Mouse (Mus musculus): ENCODE data around the gene Frmd8. TPM values are rescaled to one million over a fixed set of nuclear protein-coding genes. Genes with fewer than 3 reads are reported as not detected.
A peak's percentile ranks its signal among the peaks of the same experiment; 100 is the strongest.

Gene Frmd8
- polyA plus RNA-seq, 1 experiment from 2014 or later: 9.0 TPM

- ATAC-seq (no peak), DNase-seq (no peak)
- Histone ChIP-seq H3K36me3 (replicated peaks; ENCODE audit: insufficient read depth, low read length) (peaks cover 8% of the 10 kb centered on the region; the same call in 1 of the 2 replicates), H3K4me2 (ENCODE audit: low read depth, low read length) (0 out of 2 replicates have a peak overlapping the region, but pooled peaks have one; percentile 66), H3K4me3 (ENCODE audit: low read depth, low read length) (no peak overlapping the region), H3K4me1 (ENCODE audit: insufficient read depth) (peaks cover 44% of the 10 kb centered on the region), H3K27me3 (ENCODE audit: insufficient read depth, low read length) (no peaks in the 10 kb centered on the region), H3K9me3 (ENCODE audit: low read length) (no peaks in the 10 kb centered on the region), H3K9ac (replicated peaks) (no peak overlapping the region), H3K27ac (ENCODE audit: low read depth) (no peak overlapping the region)
- 93% methylated on average over 7 of the region's 7 CpGs for WGBS (ENCODE audit: insufficient replicate concordance)
- TF ChIP-seq EP300 (IDR thresholded peaks at IDR 0.05; ENCODE audit: low read depth): no peak
- TF ChIP-seq CTCF (IDR thresholded peaks at IDR 0.05; ENCODE audit: low read depth): no peak
These were observed 4.7 kb upstream of the Frmd8 start for GRCm38 (mm10) chr19:5879735-5880134.

GRCm38 (mm10) chr19:5878916-5879315 is 3.8 kb upstream of the Frmd8 start:
- peak overlapping the region; percentile 83 for H3K27ac ChIP-seq (ENCODE audit: low read depth)
- H3K4me3 ChIP-seq (ENCODE audit: low read depth, low read length): peak overlapping the region; percentile 28
- H3K27me3 ChIP-seq (ENCODE audit: insufficient read depth, low read length): no peaks in the 10 kb centered on the region
- peak overlapping the region; percentile 57 for H3K9ac ChIP-seq (replicated peaks)
- peak overlapping the region; percentile 66 for H3K4me2 ChIP-seq (ENCODE audit: low read depth, low read length)
- ATAC-seq: no peak
- no peak for TF ChIP-seq CTCF (IDR thresholded peaks at IDR 0.05; ENCODE audit: low read depth)
- no peak for TF ChIP-seq EP300 (IDR thresholded peaks at IDR 0.05; ENCODE audit: low read depth)
- peaks cover 46% of the 10 kb centered on the region for H3K4me1 ChIP-seq (ENCODE audit: insufficient read depth)
- no peaks in the 10 kb centered on the region for H3K9me3 ChIP-seq (ENCODE audit: low read length)
- 49% methylated on average over 3 of the region's 3 CpGs for WGBS (ENCODE audit: insufficient replicate concordance)
- H3K36me3 ChIP-seq (replicated peaks; ENCODE audit: insufficient read depth, low read length): peaks cover 8% of the 10 kb centered on the region; the same call in 1 of the 2 replicates
- DNase-seq: no peak

- H3K27ac ChIP-seq (ENCODE audit: low read depth): peak overlapping the region; percentile 83
- TF ChIP-seq CTCF (IDR thresholded peaks at IDR 0.05; ENCODE audit: low read depth): no peak
- no peak for TF ChIP-seq EP300 (IDR thresholded peaks at IDR 0.05; ENCODE audit: low read depth)
- DNase-seq (peak; percentile 80), ATAC-seq (peak; percentile 85)
- H3K4me1 ChIP-seq (ENCODE audit: insufficient read depth): peaks cover 52% of the 10 kb centered on the region
- H3K4me2 ChIP-seq (ENCODE audit: low read depth, low read length): peak overlapping the region; percentile 66
- H3K9me3 ChIP-seq (ENCODE audit: low read length): no peaks in the 10 kb centered on the region
- H3K27me3 ChIP-seq (ENCODE audit: insufficient read depth, low read length): no peaks in the 10 kb centered on the region
- H3K4me3 ChIP-seq (ENCODE audit: low read depth, low read length): peak overlapping the region; percentile 28
- WGBS (ENCODE audit: insufficient replicate concordance): 30% methylated on average over 7 of the region's 7 CpGs
- H3K36me3 ChIP-seq (replicated peaks; ENCODE audit: insufficient read depth, low read length): peaks cover 8% of the 10 kb centered on the region; the same call in 1 of the 2 replicates
- peak overlapping the region; percentile 57 for H3K9ac ChIP-seq (replicated peaks)
These were observed 3.3 kb upstream of the Frmd8 start for GRCm38 (mm10) chr19:5878362-5878722.

DNA sequence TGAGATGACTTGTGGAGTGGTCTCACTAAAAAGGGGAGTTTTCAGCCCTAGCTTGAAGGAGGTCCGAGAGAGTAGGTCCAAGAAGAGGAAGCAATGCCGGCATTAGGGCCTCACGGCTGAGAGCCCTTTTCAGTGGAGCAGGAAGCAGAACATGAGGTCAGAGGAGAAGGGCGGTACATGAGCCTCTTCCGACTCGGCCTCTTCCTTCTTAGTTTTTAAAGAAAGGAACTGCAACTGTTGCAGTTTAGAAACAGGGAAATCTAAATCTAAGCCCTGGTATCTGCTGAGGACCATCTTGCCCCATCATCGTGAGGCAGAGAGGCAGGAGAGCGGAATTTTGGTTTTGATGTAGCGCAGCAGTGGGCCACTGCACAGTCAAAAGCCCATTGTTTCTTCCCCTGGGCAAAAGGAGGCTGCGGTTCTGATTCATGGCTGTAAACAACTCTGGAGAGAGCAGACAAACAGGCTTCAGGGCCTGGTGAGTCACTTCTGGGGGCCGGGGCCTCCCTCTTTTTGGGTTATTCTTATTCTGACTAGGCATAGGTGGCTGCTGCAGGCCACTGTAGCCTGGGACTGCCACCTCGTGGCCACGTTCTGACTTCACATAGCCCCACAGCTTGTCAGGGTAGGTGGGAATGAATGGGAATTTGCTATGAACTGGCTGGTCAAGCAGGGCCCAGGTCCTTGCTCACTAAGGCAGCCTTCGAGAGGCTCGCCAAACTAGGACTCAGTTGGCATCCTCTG is 2.7 kb upstream of the Frmd8 start, which contains the start of gene Slc25a45:
Gene Slc25a45 (plus strand): TSS at position 191 of the 744 bp plus-strand sequence.
- no peaks in the 10 kb centered on the region for H3K27me3 ChIP-seq (ENCODE audit: insufficient read depth, low read length)
- peaks cover 57% of the 10 kb centered on the region for H3K4me1 ChIP-seq (ENCODE audit: insufficient read depth)
- peak within 1 kb of the TSS; percentile 28 for H3K4me3 ChIP-seq (ENCODE audit: low read depth, low read length)
- no peaks in the 10 kb centered on the region for H3K9me3 ChIP-seq (ENCODE audit: low read length)
- H3K27ac ChIP-seq (ENCODE audit: low read depth): peak within 1 kb of the TSS; percentile 83
- peaks cover 8% of the 10 kb centered on the region; the same call in 1 of the 2 replicates for H3K36me3 ChIP-seq (replicated peaks; ENCODE audit: insufficient read depth, low read length)
- H3K9ac ChIP-seq (replicated peaks): peak within 1 kb of the TSS; percentile 57
- WGBS (ENCODE audit: insufficient replicate concordance): 32% methylated on average over 15 of the region's 15 CpGs
- H3K4me2 ChIP-seq (ENCODE audit: low read depth, low read length): peak within 1 kb of the TSS; percentile 66
- peak; percentile 79 for ATAC-seq
- TF ChIP-seq EP300 (IDR thresholded peaks at IDR 0.05; ENCODE audit: low read depth) (no peak), CTCF (IDR thresholded peaks at IDR 0.05; ENCODE audit: low read depth) (peak; percentile 91)
- DNase-seq: peak; percentile 80

DNA sequence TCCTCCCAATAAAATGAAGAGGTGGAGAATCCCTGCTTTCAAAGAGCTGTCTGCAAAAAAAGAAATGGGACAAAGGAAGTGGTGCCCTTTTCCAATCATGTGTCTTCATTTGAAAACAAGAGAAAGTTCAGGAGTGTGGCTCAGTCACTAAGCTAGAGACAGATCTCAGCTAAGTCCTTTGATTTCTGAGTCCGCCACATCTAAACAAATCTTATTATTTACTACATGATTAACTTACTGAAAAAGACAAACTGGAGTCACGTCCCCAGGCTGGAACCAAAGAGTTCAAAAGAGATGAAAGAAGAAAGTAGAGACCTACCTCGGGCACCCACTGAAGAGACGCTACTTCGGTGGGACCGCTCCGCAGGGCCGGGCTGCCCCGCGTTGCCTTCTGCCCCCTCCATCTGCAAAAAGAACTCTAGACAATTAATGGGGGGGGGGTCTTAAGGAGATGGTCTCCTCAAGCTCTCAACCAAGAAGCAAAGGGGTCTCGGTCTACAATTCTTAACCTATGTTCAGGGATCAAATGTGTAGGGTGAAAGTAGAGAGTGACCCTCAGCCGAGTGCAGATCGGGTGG is 594 bp downstream of the Frmd8 start:
- H3K27ac ChIP-seq (ENCODE audit: low read depth): peak overlapping the region; percentile 41; the same call in 1 of the 2 replicates
- H3K9me3 ChIP-seq (ENCODE audit: low read length): no peaks in the 10 kb centered on the region
- H3K27me3 ChIP-seq (ENCODE audit: insufficient read depth, low read length): no peaks in the 10 kb centered on the region
- H3K4me3 ChIP-seq (ENCODE audit: low read depth, low read length): peak overlapping the region; percentile 89
- H3K9ac ChIP-seq (replicated peaks): peak overlapping the region; percentile 87
- DNase-seq (no peak), ATAC-seq (no peak)
- 9% methylated on average over 13 of the region's 13 CpGs for WGBS (ENCODE audit: insufficient replicate concordance)
- peaks cover 64% of the 10 kb centered on the region for H3K4me1 ChIP-seq (ENCODE audit: insufficient read depth)
- no peak for TF ChIP-seq EP300 (IDR thresholded peaks at IDR 0.05; ENCODE audit: low read depth)
- no peak for TF ChIP-seq CTCF (IDR thresholded peaks at IDR 0.05; ENCODE audit: low read depth)
- peak overlapping the region; percentile 94 for H3K4me2 ChIP-seq (ENCODE audit: low read depth, low read length)
- peaks cover 15% of the 10 kb centered on the region for H3K36me3 ChIP-seq (replicated peaks; ENCODE audit: insufficient read depth, low read length)

DNA sequence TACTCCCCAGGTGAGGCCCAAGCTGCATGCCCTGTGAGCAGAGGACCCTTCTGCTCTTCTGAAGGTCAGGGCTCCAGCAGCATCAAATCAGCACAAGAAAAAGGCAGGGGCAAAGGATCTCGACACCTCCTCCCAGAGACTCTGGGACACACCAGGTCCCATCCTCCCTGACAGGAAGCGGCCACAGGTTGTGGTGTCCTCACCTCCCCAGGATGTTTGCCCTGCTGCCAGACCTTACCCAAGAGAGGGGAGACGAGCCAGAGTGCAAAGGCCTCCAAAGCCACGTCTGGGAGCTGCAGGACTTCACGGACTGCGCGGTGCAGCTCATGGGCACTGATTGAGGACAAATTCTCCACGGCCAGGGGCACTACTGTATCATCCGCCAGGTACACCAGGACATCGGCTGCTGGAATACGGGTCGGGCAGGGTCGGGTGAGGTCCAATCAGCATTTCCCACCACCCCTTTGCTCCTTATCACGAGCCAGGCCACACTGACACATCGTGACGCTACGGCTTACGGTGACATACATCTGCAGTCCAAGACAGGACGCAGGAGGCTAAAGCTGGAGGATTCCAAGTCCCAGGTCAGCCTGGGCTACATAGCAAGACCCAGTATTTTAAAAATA is 2.0 kb downstream of the Frmd8 start:
- H3K27ac ChIP-seq (ENCODE audit: low read depth): peak overlapping the region; percentile 52
- DNase-seq: no peak
- no peaks in the 10 kb centered on the region for H3K9me3 ChIP-seq (ENCODE audit: low read length)
- peaks cover 29% of the 10 kb centered on the region for H3K36me3 ChIP-seq (replicated peaks; ENCODE audit: insufficient read depth, low read length)
- no peak for ATAC-seq
- peak overlapping the region; percentile 8; the same call in 1 of the 2 replicates for H3K4me3 ChIP-seq (ENCODE audit: low read depth, low read length)
- WGBS (ENCODE audit: insufficient replicate concordance): 57% methylated on average over 19 of the region's 19 CpGs
- no peaks in the 10 kb centered on the region for H3K27me3 ChIP-seq (ENCODE audit: insufficient read depth, low read length)
- no peak overlapping the region; the same call in 1 of the 2 replicates for H3K9ac ChIP-seq (replicated peaks)
- TF ChIP-seq CTCF (IDR thresholded peaks at IDR 0.05; ENCODE audit: low read depth) (no peak), EP300 (IDR thresholded peaks at IDR 0.05; ENCODE audit: low read depth) (no peak)
- peaks cover 53% of the 10 kb centered on the region for H3K4me1 ChIP-seq (ENCODE audit: insufficient read depth)
- peak overlapping the region; percentile 94 for H3K4me2 ChIP-seq (ENCODE audit: low read depth, low read length)

Data from liver, postnatal 0 days (tissue).